Mouse (Mus musculus): ENCODE measurements around the gene Scrn2.

DNA sequence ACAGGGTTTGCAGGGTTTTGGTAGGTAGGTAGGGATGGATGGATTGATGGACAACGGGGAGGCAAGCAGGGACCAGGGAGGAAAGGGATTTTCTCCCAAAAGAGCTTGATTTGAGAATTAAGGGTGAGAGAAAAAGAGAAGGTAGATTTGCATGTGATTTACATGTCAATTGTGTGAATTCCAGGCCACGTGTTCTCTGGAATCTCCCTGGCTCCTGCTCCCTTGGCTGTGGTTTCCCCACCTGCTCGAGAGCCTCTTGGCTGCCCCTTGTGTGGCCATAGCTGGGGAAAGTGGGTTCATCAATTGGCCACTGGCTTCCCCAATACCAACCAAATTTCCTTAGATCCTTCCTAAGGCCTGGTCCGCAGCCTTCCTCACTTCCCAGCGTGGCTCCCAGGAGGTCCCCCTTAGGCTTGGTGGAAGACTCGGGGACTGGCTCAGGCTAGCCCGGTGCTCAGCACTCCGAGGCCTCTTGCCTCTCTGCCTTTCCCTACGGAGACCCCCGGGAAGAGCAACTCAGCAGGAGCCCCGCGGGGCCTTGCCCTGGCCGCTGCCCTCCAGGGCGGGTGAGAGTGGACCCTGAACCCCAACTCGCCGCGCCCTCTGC is 32.9 kb upstream of the Scrn2 start:
- TF ChIP-seq CTCF (IDR thresholded peaks at IDR 0.05; ENCODE audit: control insufficient read depth, insufficient read depth, insufficient replicate concordance, low read depth, low read length) (no peak), POLR2A (IDR thresholded peaks at IDR 0.05; ENCODE audit: control insufficient read depth, low read depth, low read length) (no peak)
